Comparison of ENCODE assay signal across 37 mouse cellular contexts in genomic region chr7:24862853-24863252, GRCm38 (mm10). TPM values are rescaled to one million over a fixed set of nuclear protein-coding genes. Genes with fewer than 3 reads are reported as not detected.
DNase-seq lines count a peak whose midpoint lies in the region; ATAC-seq lines count a peak whose summit lies in the region.
"Had no signal": no experiment of that assay in that cellular context is flagged by ENCODE, and none has a peak within 500 bp of the region (broad histone marks: within the 10 kb centered on the region; RNA-seq: fewer than 3 reads in every experiment).

No protein-coding gene starts in this region.

- no peaks in the 10 kb centered on the region for H3K9me3 ChIP-seq in liver, embryonic 12.5 days (replicated peaks)
- H3K9me3 ChIP-seq in midbrain, embryonic 11.5 days (ENCODE audit: control insufficient read depth, low read length) = no peaks in the 10 kb centered on the region
- H3K9me3 ChIP-seq in midbrain, embryonic 15.5 days = no peaks in the 10 kb centered on the region
- H3K9me3 ChIP-seq: embryonic facial prominence, embryonic 10.5 days; embryonic facial prominence, embryonic 13.5 days; forebrain, embryonic 13.5 days; G1E; hindbrain, embryonic 12.5 days; hindbrain, embryonic 15.5 days had no signal

- H3K9ac ChIP-seq in liver, embryonic 12.5 days = no peak overlapping the region
- no peak overlapping the region for H3K9ac ChIP-seq in midbrain, embryonic 11.5 days (ENCODE audit: low read length)
- H3K9ac ChIP-seq in midbrain, embryonic 15.5 days = no peak overlapping the region
- H3K9ac ChIP-seq: embryonic facial prominence, embryonic 13.5 days; forebrain, embryonic 13.5 days; hindbrain, embryonic 12.5 days; hindbrain, embryonic 15.5 days had no signal

- no peak for ATAC-seq in liver, embryonic 12.5 days
- no peak for ATAC-seq in midbrain, embryonic 11.5 days (ENCODE audit: low FRiP score)
- ATAC-seq in midbrain, embryonic 15.5 days (replicated peaks) = no peak
- ATAC-seq in common myeloid progenitor, adult 5-6 weeks (replicated peaks; ENCODE audit: low read depth, poor library complexity, severe bottlenecking) = peak; percentile 45; the same call in 1 of the 2 replicates
- peak; percentile 53 for ATAC-seq in megakaryocyte progenitor cell, adult 5-6 weeks (replicated peaks; ENCODE audit: poor library complexity)
- ATAC-seq: forebrain, embryonic 13.5 days; forebrain, embryonic 16.5 days had no signal

- intact Hi-C loops in left cerebral cortex, postnatal 10 days (cut with DNase I) = no loop called here

- H3K4me1 ChIP-seq in liver, embryonic 12.5 days = peaks cover 48% of the 10 kb centered on the region
- H3K4me1 ChIP-seq in midbrain, embryonic 11.5 days (ENCODE audit: control insufficient read depth, insufficient read depth, low read length) = no peaks in the 10 kb centered on the region
- H3K4me1 ChIP-seq in midbrain, embryonic 15.5 days = no peaks in the 10 kb centered on the region
- H3K4me1 ChIP-seq: embryonic facial prominence, embryonic 13.5 days; forebrain, embryonic 13.5 days; hindbrain, embryonic 12.5 days; hindbrain, embryonic 15.5 days had no signal

- no peak overlapping the region for H3K4me3 ChIP-seq in liver, embryonic 12.5 days
- H3K4me3 ChIP-seq in midbrain, embryonic 11.5 days (ENCODE audit: low read depth, low read length) = no peak overlapping the region
- H3K4me3 ChIP-seq in midbrain, embryonic 15.5 days = no peak overlapping the region
- H3K4me3 ChIP-seq: embryonic facial prominence, embryonic 10.5 days; embryonic facial prominence, embryonic 13.5 days; forebrain, embryonic 10.5 days; forebrain, embryonic 13.5 days; hindbrain, embryonic 12.5 days; hindbrain, embryonic 15.5 days had no signal

- H3K36me3 ChIP-seq in liver, embryonic 12.5 days = no peaks in the 10 kb centered on the region
- no peaks in the 10 kb centered on the region for H3K36me3 ChIP-seq in midbrain, embryonic 11.5 days (ENCODE audit: control insufficient read depth, insufficient read depth, low read length)
- no peaks in the 10 kb centered on the region for H3K36me3 ChIP-seq in midbrain, embryonic 15.5 days (replicated peaks)
- H3K36me3 ChIP-seq: embryonic facial prominence, embryonic 10.5 days; embryonic facial prominence, embryonic 13.5 days; forebrain, embryonic 10.5 days; G1E; hindbrain, embryonic 12.5 days; hindbrain, embryonic 15.5 days had no signal

- WGBS in liver, embryonic 12.5 days (ENCODE audit: insufficient replicate concordance) = 47% methylated on average over 4 of the region's 4 CpGs
- 88% methylated on average over 4 of the region's 4 CpGs for WGBS in midbrain, embryonic 11.5 days
- 92% methylated on average over 4 of the region's 4 CpGs for WGBS in midbrain, embryonic 15.5 days

- peak overlapping the region; percentile 56; the same call in 1 of the 2 replicates for H3K27ac ChIP-seq in liver, embryonic 12.5 days
- no peak overlapping the region for H3K27ac ChIP-seq in midbrain, embryonic 11.5 days (ENCODE audit: low read depth, low read length)
- no peak overlapping the region for H3K27ac ChIP-seq in midbrain, embryonic 15.5 days
- H3K27ac ChIP-seq: embryonic facial prominence, embryonic 10.5 days; embryonic facial prominence, embryonic 13.5 days; forebrain, embryonic 10.5 days; forebrain, embryonic 13.5 days; hindbrain, embryonic 12.5 days; hindbrain, embryonic 15.5 days had no signal

- no peak overlapping the region for H3K4me2 ChIP-seq in liver, embryonic 12.5 days
- H3K4me2 ChIP-seq in midbrain, embryonic 11.5 days = no peak overlapping the region
- H3K4me2 ChIP-seq in midbrain, embryonic 15.5 days = no peak overlapping the region
- H3K4me2 ChIP-seq: embryonic facial prominence, embryonic 13.5 days; forebrain, embryonic 13.5 days; heart, embryonic 11.5 days; hindbrain, embryonic 12.5 days; hindbrain, embryonic 15.5 days had no signal

- DNase-seq in liver = no peak
- peak; percentile 79 for DNase-seq in midbrain, embryonic 11.5 days (ENCODE audit: low spot score, missing footprints)
- no peak for DNase-seq in left cerebral cortex, postnatal 10 days (ENCODE audit: extremely low spot score in 1 of 2, low spot score in 2 of 2)
- no peak for DNase-seq in thymus, postnatal 10 days (ENCODE audit: low spot score in 2 of 2)
- DNase-seq: adrenal gland, postnatal 10 days; B cell, adult 2 months; cerebellum, adult 11 months; cerebellum, adult 2 months; cerebellum, adult 9-11 months; cerebellum, postnatal 25 days; embryo, embryonic 11 days; gastrocnemius, postnatal 10 days; gastrocnemius, postnatal 36 days; heart, adult 11 months had no signal

- H3K27me3 ChIP-seq in liver, embryonic 12.5 days (replicated peaks) = peaks cover 22% of the 10 kb centered on the region
- no peaks in the 10 kb centered on the region for H3K27me3 ChIP-seq in midbrain, embryonic 11.5 days (ENCODE audit: control insufficient read depth, insufficient read depth, low read length)
- H3K27me3 ChIP-seq in midbrain, embryonic 15.5 days (replicated peaks) = no peaks in the 10 kb centered on the region
- H3K27me3 ChIP-seq: embryonic facial prominence, embryonic 13.5 days; forebrain, embryonic 13.5 days; hindbrain, embryonic 12.5 days; hindbrain, embryonic 15.5 days had no signal

RNA-seq across cellular contexts. Expression of gene Gm9844, which starts 0.8 kb away (rescaled TPM):
- 3.0 and 3.4 TPM in 2 replicates for polyA plus RNA-seq in liver, embryonic 12.5 days (2016; fragmentation: Nextera tagmentation; extraction: Ambion mirVana)
- polyA plus RNA-seq in midbrain, embryonic 11.5 days (2014; fragmentation: Nextera tagmentation; extraction: Ambion mirVana) = 19.9 and 20.6 TPM in 2 replicates
- polyA plus RNA-seq in midbrain, embryonic 15.5 days (2015; fragmentation: Nextera tagmentation; extraction: Ambion mirVana) = 34.4 and 34.5 TPM in 2 replicates
- 34.7 and 43.7 TPM in 2 replicates for total RNA-seq in common myeloid progenitor, adult 5-6 weeks (2017)
- total RNA-seq in megakaryocyte progenitor cell, adult 5-6 weeks (2015) = 1.2 and 1.5 TPM in 2 replicates
- total RNA-seq in megakaryocyte progenitor cell, adult 5-6 weeks (2017) = 6.0 and 6.6 TPM in 2 replicates
- total RNA-seq in left cerebral cortex, postnatal 10 days (2021) = 1 to 10 TPM in 1 of 2 experiments, not detected in 1; 3.8 TPM
- total RNA-seq: adrenal gland, adult 18-20 months; G1E; gastrocnemius, adult 18-20 months; gastrocnemius, postnatal 36 days; heart, adult 8-10 months; heart, postnatal 25 days had no signal

RNA-seq across cellular contexts. Expression of gene Lypd4, which starts 6.9 kb away (rescaled TPM):
- polyA plus RNA-seq in liver, embryonic 12.5 days (2016; fragmentation: Nextera tagmentation; extraction: Ambion mirVana) = not detected in 2 replicates
- polyA plus RNA-seq in midbrain, embryonic 11.5 days (2014; fragmentation: Nextera tagmentation; extraction: Ambion mirVana) = not detected in 2 replicates
- 0.13 TPM in 1 of 2 replicates, not detected in the other for polyA plus RNA-seq in midbrain, embryonic 15.5 days (2015; fragmentation: Nextera tagmentation; extraction: Ambion mirVana)
- total RNA-seq in common myeloid progenitor, adult 5-6 weeks (2017) = not detected in 2 replicates
- not detected in 2 replicates for total RNA-seq in megakaryocyte progenitor cell, adult 5-6 weeks (2015)
- total RNA-seq in megakaryocyte progenitor cell, adult 5-6 weeks (2017) = not detected in 2 replicates
- total RNA-seq in left cerebral cortex, postnatal 10 days (2021) = not detected
- total RNA-seq: adrenal gland, adult 18-20 months; adrenal gland, postnatal 10 days; adrenal gland, postnatal 4 days; CH12.LX; gastrocnemius, adult 18-20 months; gastrocnemius, postnatal 10 days; gastrocnemius, postnatal 36 days; heart, adult 8-10 months; heart, postnatal 25 days; hematopoietic stem cell, adult 5-6 weeks had no signal
- polyA plus RNA-seq: cerebellum, adult 2 months; cortical plate, adult 2 months; embryonic facial prominence, embryonic 10.5 days; embryonic facial prominence, embryonic 13.5 days; forebrain, embryonic 10.5 days; forebrain, embryonic 13.5 days; forebrain, embryonic 16.5 days; G1E; heart, embryonic 11.5 days; heart, embryonic 14.5 days; heart, postnatal 0 days; hindbrain, embryonic 12.5 days; hindbrain, embryonic 15.5 days had no signal

RNA-seq across cellular contexts. Expression of gene Dmrtc2, which starts 7.0 kb away (rescaled TPM):
- polyA plus RNA-seq in liver, embryonic 12.5 days (2016; fragmentation: Nextera tagmentation; extraction: Ambion mirVana) = not detected in 2 replicates
- not detected in 2 replicates for polyA plus RNA-seq in midbrain, embryonic 11.5 days (2014; fragmentation: Nextera tagmentation; extraction: Ambion mirVana)
- 0.13 and 0.41 TPM in 2 replicates for polyA plus RNA-seq in midbrain, embryonic 15.5 days (2015; fragmentation: Nextera tagmentation; extraction: Ambion mirVana)
- not detected in 2 replicates for total RNA-seq in common myeloid progenitor, adult 5-6 weeks (2017)
- not detected in 2 replicates for total RNA-seq in megakaryocyte progenitor cell, adult 5-6 weeks (2015)
- not detected in 2 replicates for total RNA-seq in megakaryocyte progenitor cell, adult 5-6 weeks (2017)
- total RNA-seq in left cerebral cortex, postnatal 10 days (2021) = not detected
- total RNA-seq: adrenal gland, adult 18-20 months; adrenal gland, postnatal 10 days; CH12.LX; G1E; gastrocnemius, adult 18-20 months; gastrocnemius, postnatal 10 days; gastrocnemius, postnatal 36 days; heart, adult 8-10 months; heart, postnatal 25 days; hematopoietic stem cell, adult 5-6 weeks had no signal
- polyA plus RNA-seq: cerebellum, adult 2 months; cortical plate, adult 2 months; embryonic facial prominence, embryonic 10.5 days; embryonic facial prominence, embryonic 13.5 days; forebrain, embryonic 10.5 days; forebrain, embryonic 16.5 days; G1E; heart, embryonic 11.5 days; heart, embryonic 14.5 days; heart, postnatal 0 days; hindbrain, embryonic 12.5 days had no signal

RNA-seq across cellular contexts. Expression of gene Rps19, which starts 21.3 kb away (rescaled TPM):
- polyA plus RNA-seq in liver, embryonic 12.5 days (2016; fragmentation: Nextera tagmentation; extraction: Ambion mirVana) = 1,803 and 1,813 TPM in 2 replicates
- polyA plus RNA-seq in midbrain, embryonic 11.5 days (2014; fragmentation: Nextera tagmentation; extraction: Ambion mirVana) = 1,753 and 1,929 TPM in 2 replicates
- polyA plus RNA-seq in midbrain, embryonic 15.5 days (2015; fragmentation: Nextera tagmentation; extraction: Ambion mirVana) = 1,081 and 1,108 TPM in 2 replicates
- total RNA-seq in common myeloid progenitor, adult 5-6 weeks (2017) = 1,538 and 1,683 TPM in 2 replicates
- 2,965 and 3,011 TPM in 2 replicates for total RNA-seq in megakaryocyte progenitor cell, adult 5-6 weeks (2015)
- total RNA-seq in megakaryocyte progenitor cell, adult 5-6 weeks (2017) = 1,012 and 1,228 TPM in 2 replicates
- total RNA-seq in left cerebral cortex, postnatal 10 days (2021) = 100 to 1,000 TPM; 577 to 615 TPM

RNA-seq across cellular contexts. Expression of gene Cd79a, which starts 34.3 kb away (rescaled TPM):
- 0.12 TPM in 1 of 2 replicates, not detected in the other for polyA plus RNA-seq in liver, embryonic 12.5 days (2016; fragmentation: Nextera tagmentation; extraction: Ambion mirVana)
- polyA plus RNA-seq in midbrain, embryonic 11.5 days (2014; fragmentation: Nextera tagmentation; extraction: Ambion mirVana) = 0.12 and 0.14 TPM in 2 replicates
- 0.42 and 0.49 TPM in 2 replicates for polyA plus RNA-seq in midbrain, embryonic 15.5 days (2015; fragmentation: Nextera tagmentation; extraction: Ambion mirVana)
- not detected in 2 replicates for total RNA-seq in common myeloid progenitor, adult 5-6 weeks (2017)
- 0.34 and 0.35 TPM in 2 replicates for total RNA-seq in megakaryocyte progenitor cell, adult 5-6 weeks (2015)
- total RNA-seq in megakaryocyte progenitor cell, adult 5-6 weeks (2017) = 0.08 and 0.78 TPM in 2 replicates
- total RNA-seq in left cerebral cortex, postnatal 10 days (2021) = under 1 TPM; 0.30 TPM
- total RNA-seq: hematopoietic stem cell, adult 5-6 weeks had no signal
- polyA plus RNA-seq: heart, embryonic 14.5 days had no signal

Comparison
In these comparisons a context has a peak if more than half of its experiments do, and no peak if none do; other contexts are left out.
1. ATAC-seq: peak in common myeloid progenitor, adult 5-6 weeks (single experiment) and megakaryocyte progenitor cell, adult 5-6 weeks (single experiment); none in liver, embryonic 12.5 days (single experiment), midbrain, embryonic 11.5 days (single experiment) and midbrain, embryonic 15.5 days (single experiment).